Mouse (Mus musculus) stomach, postnatal 0 days (tissue): ENCODE measurements around the gene Gamt.

Source experiments
- CTCF ChIP-seq: IDR thresholded peaks from 2 replicates; pipeline ENCODE4 v1.5.1; 2016; ENCODE audit warnings: antibody characterized with exemption, low read depth, mild to moderate bottlenecking, moderate library complexity
- EP300 ChIP-seq: optimal IDR thresholded peaks from 2 replicates; pipeline ENCODE3; 2016; ENCODE audit warnings: antibody characterized with exemption

- TF ChIP-seq CTCF = no peak
- TF ChIP-seq EP300 = no peak
Observed at GRCm38 (mm10) chr10:80260642-80261584, at the start of gene Gamt, which contains the start of gene Dazap1.
